Mouse (Mus musculus) left cerebral cortex, adult 9 months (tissue): ENCODE measurements around the gene Tpi1.
A peak's percentile ranks its signal among the peaks of the same experiment; 100 is the strongest.
"Not testable (repeated sequence)": the region's sequence is repeated elsewhere in the genome, so short reads cannot be mapped to it uniquely, and the experiment has no call there.

Source experiments
- DNase-seq, 2 experiments: peaks; one replicate each; pipeline ENCODE4 v3.0.0; 2022; ENCODE audit warnings: low spot score in 2 of 2

Gene Tpi1

GRCm38 (mm10) chr6:124809052-124809774, 4.9 kb downstream of the Tpi1 start:
- DNase-seq, result peak in 1 of 2 experiments; percentile 69

- DNase-seq, result peak in 1 of 2 experiments; percentile 38
Measured at GRCm38 (mm10) chr6:124808358-124809012, 5.6 kb downstream of the Tpi1 start, which contains the start of gene Spsb2. Gene Spsb2 (plus strand): TSS chr6:124808661.

DNA sequence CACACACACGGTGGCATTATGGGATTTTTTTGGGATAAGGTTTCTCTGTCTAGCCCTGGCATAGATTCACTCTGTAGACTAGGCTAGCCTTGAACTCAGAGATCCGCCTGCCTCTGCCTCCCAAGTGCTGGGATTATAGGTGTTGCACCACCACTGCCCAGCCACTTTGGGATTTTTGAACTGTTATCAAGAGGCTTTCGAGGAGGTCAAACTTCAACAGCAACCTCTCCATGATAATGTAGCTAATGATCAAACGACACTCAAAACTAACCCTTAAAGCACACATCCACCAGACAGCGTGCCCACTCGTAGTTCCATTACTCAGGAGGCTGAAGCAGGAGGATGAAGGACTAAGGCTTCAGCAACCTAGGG, 6.1 kb downstream of the Tpi1 start:
- DNase-seq, result no peak

GRCm38 (mm10) chr6:124807366-124807765, 6.7 kb downstream of the Tpi1 start:
- peak in 1 of 2 experiments; percentile 47 for DNase-seq

- DNase-seq, result no peak
Measured at GRCm38 (mm10) chr6:124806446-124807140, 7.5 kb downstream of the Tpi1 start.

DNA sequence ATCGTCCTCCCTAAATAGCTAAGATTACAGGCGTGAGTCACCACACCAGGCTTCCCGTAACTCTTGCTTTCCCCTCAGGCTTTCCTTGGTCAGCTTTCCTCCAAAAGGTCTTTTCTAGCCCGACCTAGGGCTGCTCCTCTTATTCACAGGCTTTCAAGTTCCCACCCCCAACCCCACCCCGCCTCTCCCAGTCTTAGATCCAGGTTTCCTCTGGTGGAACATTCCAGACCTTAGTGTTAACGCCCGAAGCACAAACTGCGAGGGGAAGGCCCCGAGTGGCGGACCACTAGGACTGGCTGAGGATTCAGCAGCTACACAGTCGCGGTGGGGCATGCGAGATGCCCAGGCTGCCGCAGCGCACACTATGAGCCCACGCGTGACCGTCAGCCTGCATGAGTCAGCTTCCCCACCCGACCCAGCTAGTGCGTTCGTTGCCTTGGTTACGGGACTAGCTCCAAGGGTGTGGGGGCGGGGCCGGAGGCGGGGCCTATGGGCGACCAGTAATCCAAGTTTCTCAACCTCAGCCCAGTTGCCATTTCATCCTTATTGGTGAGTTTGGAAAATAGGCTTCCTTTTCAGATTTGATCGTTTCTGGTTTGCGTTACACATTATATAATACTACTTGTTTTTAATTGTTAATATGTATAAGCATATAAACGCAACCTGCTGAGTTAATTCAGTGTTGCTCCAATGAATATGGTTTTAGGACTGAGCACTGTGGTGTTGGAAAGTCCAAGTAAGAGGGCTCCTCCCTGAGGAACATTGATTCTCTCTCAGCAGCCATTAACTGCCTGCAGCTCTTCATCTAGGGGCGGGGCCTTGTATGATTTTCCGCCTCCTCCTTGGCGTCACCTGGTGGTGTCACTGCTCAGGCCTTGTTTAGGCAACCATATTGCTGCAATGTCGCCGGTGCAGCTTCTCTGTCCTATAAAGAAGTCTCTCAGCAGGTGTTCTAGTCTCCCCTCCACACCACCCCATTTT, 8.5 kb downstream of the Tpi1 start:
- peak; percentile 93 to 95 for DNase-seq

DNA sequence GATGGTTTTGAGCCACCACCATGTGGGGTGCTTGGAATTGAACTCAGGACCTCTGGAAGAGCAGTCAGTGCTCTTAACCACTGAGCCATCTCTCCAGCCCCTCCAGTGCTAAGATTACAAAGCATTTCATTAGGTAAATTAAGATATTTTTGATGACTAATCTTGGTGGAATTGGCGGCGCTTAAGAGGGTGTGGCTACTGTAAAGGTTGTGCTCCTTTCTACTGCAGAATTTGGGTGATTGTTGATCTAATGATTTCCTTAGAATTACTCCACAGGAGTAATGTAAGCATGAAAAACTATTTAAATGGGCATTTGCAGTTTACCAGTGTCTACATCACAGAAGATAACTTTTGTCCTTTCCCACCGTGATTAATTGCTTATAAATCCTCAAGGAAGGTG, 9.8 kb downstream of the Tpi1 start:
- DNase-seq, result no peak

DNA sequence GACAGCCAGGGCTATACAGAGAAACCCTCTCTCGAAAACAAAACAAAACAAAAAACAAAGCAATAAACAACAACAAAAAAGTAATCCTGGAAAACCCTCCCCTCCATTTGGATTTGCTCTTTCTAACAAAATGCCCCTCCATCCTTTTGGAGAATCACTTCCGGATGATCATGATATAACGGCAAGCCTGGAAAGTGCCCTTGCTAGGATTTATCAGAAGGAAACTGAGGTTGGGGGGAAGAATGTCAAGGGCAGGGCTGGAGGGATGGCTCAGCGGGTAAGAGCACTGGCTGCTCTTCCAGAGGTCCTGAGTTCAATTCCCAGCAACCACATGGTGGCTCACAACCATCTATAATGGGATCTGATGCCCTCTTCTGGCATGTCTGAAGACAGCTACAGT, 10.4 kb downstream of the Tpi1 start:
- not testable (repeated sequence) for DNase-seq

GRCm38 (mm10) chr6:124803061-124803460, 11.0 kb downstream of the Tpi1 start:
- DNase-seq, result no peak

DNA sequence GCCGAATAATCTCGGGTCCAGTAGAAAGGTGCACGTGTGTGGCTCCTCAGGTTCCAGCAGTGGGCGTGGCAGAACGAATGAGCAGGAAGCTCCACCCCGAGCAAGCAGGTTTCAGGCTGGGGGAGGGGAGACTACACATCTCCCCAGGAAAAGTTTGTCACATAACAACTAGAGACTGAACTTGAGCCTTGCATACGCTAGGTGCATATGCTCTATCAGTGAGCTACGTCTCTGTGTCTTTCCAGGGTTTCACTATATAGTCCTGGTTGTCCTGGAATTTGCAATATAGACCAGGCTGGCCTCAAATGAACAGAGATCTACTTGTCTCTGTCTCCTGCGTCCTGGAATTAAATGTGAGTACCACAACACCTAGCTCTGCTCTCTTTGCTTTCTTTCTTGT, 11.7 kb downstream of the Tpi1 start:
- not testable (repeated sequence) for DNase-seq

DNA sequence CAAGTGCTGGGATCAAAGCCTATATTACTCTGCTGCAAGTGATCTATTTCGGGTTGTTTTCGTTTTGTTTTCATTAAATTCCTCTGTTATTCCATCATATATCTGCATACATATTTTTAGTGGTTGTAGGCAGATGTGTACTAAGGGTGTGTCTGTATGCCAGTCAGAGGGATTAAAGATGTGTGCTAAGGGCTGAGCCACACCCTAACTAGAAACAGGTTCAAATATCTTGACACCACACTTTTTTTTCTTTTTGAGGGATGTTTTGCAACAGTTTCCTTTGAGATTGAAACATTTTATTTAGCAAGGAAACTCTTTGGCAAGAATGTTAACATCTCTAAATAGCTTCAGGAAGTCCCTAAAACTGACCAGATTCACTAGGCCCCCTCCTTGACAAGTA, 17.9 kb downstream of the Tpi1 start:
- DNase-seq, result no peak

GRCm38 (mm10) chr6:124795781-124796180, 18.3 kb downstream of the Tpi1 start:
- DNase-seq, result no peak

DNA sequence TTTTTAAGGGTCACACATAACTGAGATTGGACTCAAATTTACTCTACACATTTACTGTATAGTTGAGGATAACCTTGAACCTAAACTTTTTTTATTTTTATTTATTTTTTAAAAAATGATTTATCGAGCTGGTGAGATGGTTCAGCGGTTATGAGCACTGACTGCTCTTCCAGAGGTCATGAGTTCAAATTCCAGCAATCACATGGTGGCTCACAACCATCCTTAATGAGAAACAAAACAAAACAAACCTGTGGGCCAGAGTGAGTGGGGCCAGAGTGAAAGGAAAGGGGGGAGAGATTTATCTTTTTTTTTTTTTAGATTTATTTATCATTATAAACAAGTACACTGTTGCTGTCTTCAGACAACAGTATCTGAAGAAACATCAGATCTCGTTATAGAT, 22.2 kb downstream of the Tpi1 start:
- no peak for DNase-seq

GRCm38 (mm10) chr6:124790121-124790520, 24.0 kb downstream of the Tpi1 start:
- DNase-seq, result no peak

- no peak for DNase-seq
Measured at GRCm38 (mm10) chr6:124789519-124789918, 24.6 kb downstream of the Tpi1 start.

DNA sequence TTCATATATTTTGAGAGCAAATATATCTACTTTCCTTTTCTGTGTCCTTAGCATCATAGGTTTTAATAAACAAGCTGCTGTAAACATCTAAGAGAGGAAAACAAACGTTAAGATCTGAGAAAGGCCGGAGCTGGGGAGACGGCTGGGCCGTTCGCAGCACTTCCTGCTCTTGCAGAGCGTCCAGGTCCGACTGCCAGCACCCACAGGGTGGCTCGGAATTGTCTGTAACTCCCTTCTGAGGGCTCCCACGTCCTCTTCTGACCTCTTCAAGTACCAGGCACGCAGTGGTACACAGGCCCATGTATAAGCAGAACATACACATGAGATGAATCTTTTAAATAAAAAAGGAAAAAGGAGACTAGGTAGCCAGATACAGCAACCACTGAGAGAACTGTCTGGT, 26.4 kb downstream of the Tpi1 start:
- DNase-seq, result no peak

GRCm38 (mm10) chr6:124786756-124787420, 27.2 kb downstream of the Tpi1 start:
- DNase-seq, result peak in 1 of 2 experiments; percentile 61

DNA sequence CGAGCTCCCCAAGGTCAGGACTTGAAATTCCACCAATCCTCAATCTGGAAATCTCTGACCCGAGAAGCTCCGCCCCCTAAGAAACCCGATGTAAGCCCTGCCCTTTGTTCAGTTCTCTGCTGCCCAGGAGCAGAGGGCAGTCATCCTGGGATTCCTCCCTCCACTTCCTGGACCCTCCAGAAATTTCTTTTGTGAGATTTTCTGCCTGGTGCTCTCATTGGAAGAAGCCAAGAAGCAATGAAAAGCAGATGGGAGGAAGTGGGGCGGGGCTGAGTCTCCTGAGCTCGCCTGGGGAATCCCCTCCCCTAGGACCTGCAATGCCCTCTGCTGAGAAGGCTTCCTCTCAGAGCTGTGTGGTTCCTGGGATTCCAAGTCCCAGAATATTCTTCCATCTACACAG, 31.7 kb downstream of the Tpi1 start:
- no peak for DNase-seq

GRCm38 (mm10) chr6:124780917-124781316, 33.2 kb downstream of the Tpi1 start:
- no peak for DNase-seq

DNA sequence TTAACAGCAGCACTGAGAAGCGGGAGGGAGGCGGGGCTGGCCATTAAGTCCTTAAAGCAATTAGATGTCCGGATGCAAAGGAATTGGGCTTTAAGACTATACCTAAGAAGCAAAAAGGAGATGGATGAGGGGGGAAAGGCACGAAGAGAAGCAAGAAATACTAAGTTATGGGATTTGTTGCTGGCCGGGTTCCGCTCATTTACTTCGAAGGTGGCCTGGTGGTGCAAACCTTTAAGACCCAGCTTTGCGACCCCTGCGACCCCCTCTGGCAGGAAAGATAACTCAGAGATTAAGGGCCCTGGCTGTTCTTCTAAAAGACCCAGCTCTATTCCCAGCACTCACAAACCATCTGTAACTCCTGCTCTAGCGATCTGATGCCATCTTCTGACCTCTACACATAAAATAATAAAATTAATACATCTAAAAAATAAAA, 34.1 kb downstream of the Tpi1 start:
- DNase-seq, result no peak
